Mouse (Mus musculus) heart, embryonic 13.5 days (tissue): ENCODE measurements around the gene Nt5c1a. TPM values are rescaled to one million over a fixed set of nuclear protein-coding genes. Genes with fewer than 3 reads are reported as not detected.

Source experiments
- ATAC-seq: fragments of 200-750 bp; cut with Nextera tagmentation; 2 replicates; pipeline ENCODE4 v1.8.0; 2017; ENCODE audit warnings: moderate TSS enrichment; ENCODE audit not compliant: insufficient number of reproducible peaks, low FRiP score, low TSS enrichment; ENCODE audit errors: extremely low read depth
- H3K27ac ChIP-seq: fragments of 300-500 bp; sonication (generic); replicated peaks from 2 replicates; pipeline ENCODE4 v1.5.1; 2015; ENCODE audit warnings: moderate library complexity, mild to moderate bottlenecking, inconsistent platforms
- H3K27me3 ChIP-seq: fragments of 300-500 bp; sonication (generic); replicated peaks from 2 replicates; pipeline ENCODE4 v1.6.1; 2015; ENCODE audit warnings: mild to moderate bottlenecking, inconsistent platforms
- H3K36me3 ChIP-seq: fragments of 300-500 bp; sonication (generic); 2 replicates; pipeline ENCODE4 v1.6.1; 2015; ENCODE audit warnings: mild to moderate bottlenecking, inconsistent platforms
- H3K4me1 ChIP-seq: fragments of 300-500 bp; sonication (generic); 2 replicates; pipeline ENCODE4 v1.6.1; 2015; ENCODE audit warnings: inconsistent platforms
- H3K4me2 ChIP-seq: fragments of 300-500 bp; sonication (generic); 2 replicates; pipeline ENCODE4 v1.6.1; 2015; ENCODE audit warnings: inconsistent platforms, mild to moderate bottlenecking, moderate library complexity
- H3K4me3 ChIP-seq: fragments of 300-500 bp; sonication (generic); 2 replicates; pipeline ENCODE4 v1.5.1; 2015; ENCODE audit warnings: moderate library complexity, mild to moderate bottlenecking, inconsistent platforms
- H3K9ac ChIP-seq: fragments of 300-500 bp; sonication (generic); 2 replicates; pipeline ENCODE4 v1.6.1; 2015; ENCODE audit warnings: inconsistent platforms, mild to moderate bottlenecking, moderate library complexity
- H3K9me3 ChIP-seq: fragments of 300-500 bp; sonication (generic); 2 replicates; pipeline ENCODE4 v1.6.1; 2016; ENCODE audit warnings: inconsistent platforms
- WGBS: fragments of 180-500 bp; shearing (Covaris S2); methylation state at CpG from one replicate; pipeline ENCODE4 v1.1.7; 2015; ENCODE audit warnings: mixed read lengths; 5-methylcytosine and 5-hydroxymethylcytosine counted together
- polyA plus RNA-seq: library from polyadenylated mRNA; unstranded; fragments of >200 nt; fragmentation: Nextera tagmentation; extraction: Ambion mirVana; gene quantifications from 2 replicates; pipeline ENCODE4 v1.2.1, GENCODE M21; 2015

Gene Nt5c1a
- polyA plus RNA-seq, 1 experiment from 2014 or later = 0.83 TPM

- H3K4me3 ChIP-seq = peak overlapping the region; percentile 60; the same call in 1 of the 2 replicates
- WGBS = 68% methylated on average over 3 of the region's 3 CpGs
- H3K9ac ChIP-seq = peak overlapping the region; percentile 83
- H3K4me2 ChIP-seq = peak overlapping the region; percentile 89; the same call in 1 of the 2 replicates
- H3K4me1 ChIP-seq = peaks cover 60% of the 10 kb centered on the region
- H3K27ac ChIP-seq = no peak overlapping the region
- H3K27me3 ChIP-seq = peaks cover 42% of the 10 kb centered on the region
- H3K36me3 ChIP-seq = no peaks in the 10 kb centered on the region
- ATAC-seq = no peak
- H3K9me3 ChIP-seq = no peaks in the 10 kb centered on the region
Measured at GRCm38 (mm10) chr4:123232841-123233240, 31.5 kb downstream of the Nt5c1a start.

DNA sequence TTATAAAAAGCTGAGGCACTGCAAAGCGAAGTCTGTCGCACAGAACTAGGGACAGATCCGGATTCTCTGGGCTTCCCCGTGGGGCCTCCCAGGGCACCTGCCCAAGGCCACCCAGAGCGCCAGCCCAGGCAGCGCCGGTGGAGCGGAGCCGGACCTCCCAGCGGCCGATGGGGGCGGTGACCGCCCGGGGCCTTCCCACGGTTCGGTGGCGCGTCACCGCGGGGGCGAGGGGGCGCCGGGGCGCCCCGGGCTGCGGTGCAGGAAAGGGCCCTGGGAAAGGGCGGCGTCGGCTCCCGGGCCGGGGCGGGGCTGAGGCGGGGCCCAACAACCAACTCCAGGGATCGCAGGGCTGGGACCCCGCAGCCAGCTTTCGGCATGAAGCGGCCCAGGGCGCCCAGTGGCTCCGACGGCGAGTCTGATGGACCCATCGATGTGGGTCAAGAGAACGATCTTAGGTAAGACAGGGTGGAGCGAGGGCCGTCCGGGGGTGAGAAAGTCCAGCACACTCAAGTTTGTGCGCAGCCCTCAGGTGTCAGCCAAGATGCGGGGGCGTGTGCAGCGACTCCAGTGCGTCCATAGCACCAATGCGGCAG lies 32.3 kb downstream of the Nt5c1a start, which contains the start of gene Heyl:
Heyl (plus strand) TSS at position 65 of the 593 bp plus-strand sequence.
- 3% methylated on average over 52 of the region's 52 CpGs for WGBS
- Histone ChIP-seq H3K9me3 (no peaks in the 10 kb centered on the region), H3K4me2 (peak within 1 kb of the TSS; percentile 89), H3K36me3 (no peaks in the 10 kb centered on the region), H3K4me3 (peak within 1 kb of the TSS; percentile 60), H3K9ac (peak within 1 kb of the TSS; percentile 83), H3K27ac (peak within 1 kb of the TSS; percentile 29; the same call in 1 of the 2 replicates), H3K4me1 (peaks cover 60% of the 10 kb centered on the region), H3K27me3 (peaks cover 47% of the 10 kb centered on the region)
- ATAC-seq = peak; percentile 43; the same call in 1 of the 2 replicates

DNA sequence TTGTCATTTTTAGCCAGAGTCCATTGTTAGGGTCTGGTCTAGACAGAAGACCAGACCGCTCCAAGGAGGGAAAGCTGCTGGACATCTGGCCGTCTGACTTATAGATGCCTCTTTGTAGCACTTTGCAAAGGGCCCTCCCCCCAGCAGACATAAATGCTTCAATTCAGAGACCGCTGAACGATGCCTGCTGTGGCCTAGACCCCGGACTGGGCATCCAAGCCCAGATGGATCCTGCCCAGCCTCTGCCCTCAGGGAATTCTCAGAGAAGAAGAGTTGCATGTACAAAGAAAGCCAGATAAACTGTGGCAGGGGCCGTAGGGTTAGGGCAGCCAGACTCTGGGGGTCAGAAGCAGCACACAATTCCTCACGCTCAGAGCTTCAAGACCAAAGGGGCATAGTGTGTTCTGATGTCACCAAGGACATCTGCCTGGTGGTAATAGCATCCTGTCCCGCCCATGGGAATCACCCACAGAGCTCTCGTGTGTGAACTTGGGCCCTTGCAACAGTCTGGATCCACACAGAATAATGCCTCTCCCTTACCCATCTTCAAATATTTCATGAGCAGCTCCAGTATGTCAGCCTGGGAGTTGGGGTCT lies 34.6 kb downstream of the Nt5c1a start:
- Histone ChIP-seq H3K27ac (peak overlapping the region; percentile 73), H3K27me3 (peaks cover 50% of the 10 kb centered on the region), H3K9me3 (no peaks in the 10 kb centered on the region), H3K4me2 (peak overlapping the region; percentile 89), H3K4me3 (peak overlapping the region; percentile 3; the same call in 1 of the 2 replicates), H3K36me3 (no peaks in the 10 kb centered on the region), H3K9ac (peak overlapping the region; percentile 34; the same call in 1 of the 2 replicates), H3K4me1 (peaks cover 69% of the 10 kb centered on the region)
- no peak for ATAC-seq
- WGBS = 64% methylated on average over 9 of the region's 9 CpGs

DNA sequence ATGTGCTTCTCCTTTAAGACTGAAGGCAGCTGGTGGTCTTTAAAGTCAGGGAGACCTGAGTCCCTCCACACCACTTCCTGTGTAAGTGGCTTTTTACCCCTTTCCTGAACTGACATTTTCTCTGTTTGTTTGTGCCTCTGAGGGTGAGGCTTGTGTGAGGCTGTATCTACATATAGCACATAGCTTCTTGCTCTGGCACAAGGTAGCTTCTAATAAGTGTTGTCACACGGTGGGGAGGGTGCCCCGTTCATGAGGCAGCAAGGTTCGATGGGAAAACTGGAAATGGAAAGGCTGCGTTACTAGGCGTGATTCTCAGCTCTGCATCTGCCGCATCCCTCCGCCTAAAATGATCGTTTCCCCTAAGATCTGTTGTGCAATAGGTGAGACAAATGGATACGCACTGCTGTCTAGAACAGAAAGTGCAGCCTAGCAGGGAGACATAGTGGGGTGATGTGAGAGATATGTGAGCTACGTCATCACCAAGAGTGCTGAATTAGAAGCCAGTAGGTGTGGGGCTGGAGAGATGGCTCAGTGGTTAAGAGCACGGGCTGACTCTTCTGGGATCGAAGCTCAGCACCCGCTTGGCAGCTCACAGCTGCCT lies 35.2 kb downstream of the Nt5c1a start:
- Histone ChIP-seq H3K27me3 (peaks cover 50% of the 10 kb centered on the region), H3K4me1 (peaks cover 69% of the 10 kb centered on the region), H3K4me2 (peak overlapping the region; percentile 89), H3K4me3 (0 out of 2 replicates have a peak overlapping the region, but pooled peaks have one; percentile 3), H3K9ac (peak overlapping the region; percentile 34), H3K36me3 (peaks cover 3% of the 10 kb centered on the region; the same call in 1 of the 2 replicates), H3K9me3 (no peaks in the 10 kb centered on the region), H3K27ac (peak overlapping the region; percentile 73)
- ATAC-seq = no peak
- WGBS = 72% methylated on average over 13 of the region's 13 CpGs

DNA sequence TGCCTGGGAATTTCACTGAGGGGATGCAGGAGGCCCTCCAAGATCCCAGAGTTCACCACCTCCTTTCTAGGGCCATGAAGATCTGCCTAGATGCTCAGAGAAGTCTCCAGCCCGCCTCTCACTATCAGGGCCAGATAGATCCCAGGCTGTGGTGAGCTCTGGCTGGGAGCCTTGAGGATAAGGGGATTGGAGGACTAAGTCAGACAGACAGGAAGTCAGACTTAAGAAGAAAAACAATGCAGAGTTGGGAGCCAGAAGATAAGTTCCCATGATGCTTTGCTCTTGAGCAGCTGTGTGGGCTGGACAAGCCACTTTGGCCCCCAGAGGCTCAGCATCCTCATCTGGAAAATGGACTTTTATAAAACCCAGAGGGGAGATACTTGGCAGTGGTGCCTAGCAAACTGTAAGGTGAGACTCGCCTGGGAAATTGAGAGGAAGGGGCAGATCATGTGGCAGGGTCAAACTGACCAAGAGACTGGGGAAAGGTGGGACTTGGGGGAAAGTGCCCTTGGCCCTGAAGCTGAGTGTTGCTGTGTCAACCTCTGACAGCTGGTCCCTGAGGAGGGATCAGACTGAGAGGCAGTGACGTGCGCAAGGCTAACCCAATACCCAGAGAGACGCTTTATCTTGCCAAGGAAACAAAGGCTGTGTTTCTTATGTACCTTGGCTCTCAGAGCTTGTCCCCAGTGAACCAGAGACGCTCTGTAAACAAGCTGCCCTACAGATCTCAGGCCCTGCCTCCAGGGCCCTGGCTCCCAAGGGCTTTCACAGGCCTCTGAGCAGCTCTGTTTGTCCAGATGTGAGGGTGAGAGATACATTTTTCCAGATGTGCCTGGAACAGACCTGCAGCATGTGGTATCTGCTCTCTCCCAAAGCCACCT lies 36.3 kb downstream of the Nt5c1a start:
- Histone ChIP-seq H3K4me2 (peak overlapping the region; percentile 89; the same call in 1 of the 2 replicates), H3K27ac (peak overlapping the region; percentile 73), H3K4me3 (no peak overlapping the region), H3K9me3 (no peaks in the 10 kb centered on the region), H3K9ac (no peak overlapping the region), H3K36me3 (peaks cover 6% of the 10 kb centered on the region; the same call in 1 of the 2 replicates), H3K4me1 (peaks cover 68% of the 10 kb centered on the region), H3K27me3 (peaks cover 47% of the 10 kb centered on the region)
- 56% methylated on average over 6 of the region's 6 CpGs for WGBS
- no peak for ATAC-seq

DNA sequence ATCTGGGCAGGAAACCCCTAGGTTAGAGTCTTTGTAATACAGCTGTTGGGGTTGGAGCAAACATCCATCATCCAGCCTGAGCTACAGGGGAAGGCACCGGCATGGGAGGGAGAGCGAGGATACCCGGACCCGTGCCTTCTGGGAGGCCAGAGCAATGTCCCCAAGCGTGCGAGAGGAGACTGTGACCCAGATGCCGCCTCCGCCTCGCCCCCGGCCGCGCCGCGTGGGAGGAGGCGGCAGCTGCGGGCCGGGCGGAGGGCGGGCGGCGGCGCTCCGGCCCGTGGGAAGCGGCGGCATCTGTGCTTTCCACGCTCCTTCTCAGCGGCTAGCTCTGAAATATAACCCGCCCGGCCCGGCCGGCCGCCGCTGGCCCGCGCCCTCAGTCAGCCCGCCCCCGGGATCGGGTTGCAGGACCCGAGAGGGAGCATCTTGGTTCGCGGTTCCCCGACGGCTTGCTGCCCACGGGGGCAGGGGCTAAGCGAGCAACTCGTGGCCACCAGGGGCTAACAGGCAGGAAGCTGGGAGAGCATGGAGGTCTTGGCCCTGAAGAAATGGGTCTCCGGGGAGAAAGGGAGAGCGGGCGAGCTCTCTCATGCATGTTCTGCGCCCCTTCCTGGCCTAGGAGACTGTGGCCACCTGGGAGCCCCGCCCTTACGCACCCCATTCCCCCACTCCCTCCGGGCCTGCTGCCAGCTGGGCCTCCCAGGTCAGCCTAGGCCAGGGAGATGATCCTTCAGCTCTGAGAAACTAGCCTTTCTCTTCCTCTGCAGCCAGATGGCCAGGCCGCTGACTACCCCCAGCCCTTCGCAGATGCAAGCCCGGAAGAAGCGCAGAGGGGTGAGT lies 38.3 kb downstream of the Nt5c1a start:
- Histone ChIP-seq H3K27me3 (peaks cover 33% of the 10 kb centered on the region), H3K4me3 (peak overlapping the region; percentile 44), H3K4me1 (peaks cover 60% of the 10 kb centered on the region), H3K9me3 (no peaks in the 10 kb centered on the region), H3K9ac (peak overlapping the region; percentile 72), H3K4me2 (peak overlapping the region; percentile 71), H3K27ac (peak overlapping the region; percentile 73), H3K36me3 (peaks cover 6% of the 10 kb centered on the region; the same call in 1 of the 2 replicates)
- WGBS = 8% methylated on average over 58 of the region's 58 CpGs
- ATAC-seq = 0 out of 2 replicates have a peak, but pooled peaks have one; percentile 16

GRCm38 (mm10) chr4:123246221-123246620 lies 44.9 kb downstream of the Nt5c1a start:
- Histone ChIP-seq H3K27ac (peak overlapping the region; percentile 96), H3K4me1 (peaks cover 46% of the 10 kb centered on the region), H3K4me3 (no peak overlapping the region), H3K27me3 (0 out of 2 replicates have a peak, but pooled peaks cover 5% of the 10 kb centered on the region), H3K9ac (no peak overlapping the region), H3K4me2 (no peak overlapping the region), H3K9me3 (no peaks in the 10 kb centered on the region), H3K36me3 (peaks cover 6% of the 10 kb centered on the region; the same call in 1 of the 2 replicates)
- 76% methylated on average over 7 of the region's 7 CpGs for WGBS
- ATAC-seq = no peak

GRCm38 (mm10) chr4:123246651-123247050 lies 45.3 kb downstream of the Nt5c1a start:
- peaks cover 46% of the 10 kb centered on the region for H3K4me1 ChIP-seq
- H3K9ac ChIP-seq = no peak overlapping the region; the same call in 1 of the 2 replicates
- WGBS = 77% methylated on average over 5 of the region's 5 CpGs
- H3K9me3 ChIP-seq = no peaks in the 10 kb centered on the region
- H3K4me3 ChIP-seq = no peak overlapping the region
- no peak for ATAC-seq
- H3K27me3 ChIP-seq = 0 out of 2 replicates have a peak, but pooled peaks cover 5% of the 10 kb centered on the region
- H3K4me2 ChIP-seq = peak overlapping the region; percentile 39
- peak overlapping the region; percentile 96 for H3K27ac ChIP-seq
- peaks cover 2% of the 10 kb centered on the region; the same call in 1 of the 2 replicates for H3K36me3 ChIP-seq

DNA sequence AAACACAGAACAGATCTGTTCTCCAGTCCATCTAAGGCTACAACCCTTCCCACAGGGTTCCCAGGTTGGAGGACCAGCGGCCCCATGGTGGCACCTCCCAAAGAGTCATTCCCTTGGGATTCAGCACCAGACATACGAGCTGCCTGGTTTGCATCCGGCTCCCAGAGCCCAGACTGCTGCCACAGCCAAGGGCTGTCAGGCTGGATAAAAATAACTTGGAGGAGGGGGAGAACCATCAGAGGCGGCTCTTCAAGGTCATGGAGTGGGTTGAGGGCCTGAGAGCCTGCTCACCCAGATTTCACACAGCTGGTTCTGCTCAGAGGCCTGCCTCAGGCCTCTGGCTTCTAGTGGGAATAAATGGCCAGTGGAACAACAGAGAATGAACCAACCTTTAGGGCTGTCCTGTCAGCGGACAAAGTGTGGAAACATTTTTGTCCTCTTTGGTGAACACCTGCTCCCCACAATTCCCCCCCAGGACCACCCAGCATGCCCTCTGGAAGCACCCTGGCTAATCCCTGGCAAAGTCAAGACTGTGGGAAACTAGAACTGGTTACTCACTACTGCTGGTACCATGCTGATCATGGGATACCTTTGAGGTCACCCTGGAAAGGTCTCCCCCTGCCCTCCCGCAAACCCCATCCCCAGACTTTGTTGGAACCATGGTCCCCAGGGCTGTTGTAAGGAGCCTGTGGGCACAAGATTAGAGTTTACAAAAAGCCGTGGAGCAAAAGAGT lies 46.0 kb downstream of the Nt5c1a start:
- Histone ChIP-seq H3K9me3 (no peaks in the 10 kb centered on the region), H3K36me3 (no peaks in the 10 kb centered on the region), H3K9ac (peak overlapping the region; percentile 70), H3K27me3 (0 out of 2 replicates have a peak, but pooled peaks cover under 1% of the 10 kb centered on the region), H3K4me2 (peak overlapping the region; percentile 39), H3K4me3 (no peak overlapping the region), H3K27ac (peak overlapping the region; percentile 96), H3K4me1 (peaks cover 51% of the 10 kb centered on the region)
- ATAC-seq = peak; percentile 25; the same call in 1 of the 2 replicates
- WGBS = 35% methylated on average over 7 of the region's 7 CpGs
